Comparison of ENCODE assay signal across 16 mouse cellular contexts in the genomic region with DNA sequence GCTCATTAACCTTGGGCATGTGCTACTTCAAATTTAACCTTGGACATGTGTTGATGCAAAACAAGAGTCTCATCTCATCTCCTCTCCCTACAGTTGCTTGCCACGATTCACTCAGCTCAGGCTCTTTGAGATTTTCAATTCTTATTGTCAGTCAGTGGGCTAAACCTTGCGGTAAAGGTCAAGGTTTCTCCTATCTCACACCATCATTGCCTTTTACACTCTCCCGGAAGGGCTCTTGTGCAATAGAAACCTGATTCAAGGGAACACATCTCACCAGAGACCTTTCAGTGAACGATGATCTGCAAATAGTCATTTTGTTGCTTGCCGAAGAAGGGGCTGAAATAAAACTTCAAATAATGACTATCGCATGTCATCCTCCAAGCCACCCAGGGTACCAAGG.
"Had no signal": no experiment of that assay in that cellular context is flagged by ENCODE, and none has a peak within 500 bp of the region (broad histone marks: within the 10 kb centered on the region; RNA-seq: fewer than 3 reads in every experiment).

No protein-coding gene starts in this region.

- H3K9me3 ChIP-seq: midbrain, embryonic 10.5 days; midbrain, embryonic 12.5 days; neural tube, embryonic 12.5 days; stomach, embryonic 15.5 days had no signal

- H3K36me3 ChIP-seq: midbrain, embryonic 10.5 days; midbrain, embryonic 12.5 days; neural tube, embryonic 12.5 days; stomach, embryonic 15.5 days had no signal

- H3K9ac ChIP-seq: lung, embryonic 14.5 days; midbrain, embryonic 12.5 days; neural tube, embryonic 12.5 days; stomach, embryonic 15.5 days had no signal

- H3K4me1 ChIP-seq: midbrain, embryonic 10.5 days; midbrain, embryonic 12.5 days; stomach, embryonic 15.5 days had no signal

- H3K27me3 ChIP-seq: neural tube, embryonic 12.5 days had no signal

- H3K4me3 ChIP-seq: midbrain, embryonic 10.5 days; midbrain, embryonic 12.5 days; myocyte; neural tube, embryonic 12.5 days; stomach, embryonic 15.5 days had no signal

- DNase-seq: lung, adult 18-20 months; lung, embryonic 14.5 days; lung, postnatal 10 days; lung, postnatal 4 days; midbrain, embryonic 14.5 days; right cerebral cortex, postnatal 14 days; thymus, adult 2 months; thymus, postnatal 25 days; thymus, postnatal 4 days had no signal

- H3K4me2 ChIP-seq: lung, embryonic 14.5 days; midbrain, embryonic 12.5 days; neural tube, embryonic 12.5 days; stomach, embryonic 15.5 days had no signal

- H3K27ac ChIP-seq: midbrain, embryonic 10.5 days; midbrain, embryonic 12.5 days; neural tube, embryonic 12.5 days; stomach, embryonic 15.5 days; stomach, postnatal 0 days had no signal

- ATAC-seq: midbrain, embryonic 16.5 days had no signal
